Mouse (Mus musculus) midbrain, postnatal 0 days (tissue): ENCODE results near the gene Pdia3. TPM values are rescaled to one million over a fixed set of nuclear protein-coding genes. Genes with fewer than 3 reads are reported as not detected.

Experiments
- microRNA-seq: library from miRNA; unstranded; fragments of <30 nt; microRNA quantifications from one replicate; pipeline ENCODE4, GENCODE M21; 2016; ENCODE audit warnings: borderline number of aligned reads
- polyA plus RNA-seq: library from polyadenylated mRNA; unstranded; fragments of >200 nt; fragmentation: Nextera tagmentation; extraction: Ambion mirVana; gene quantifications from 2 replicates; pipeline ENCODE4 v1.2.1, GENCODE M21; 2015
- total RNA-seq: library from RNA; depleted of rRNA; stranded (reverse); fragments of >200 nt; gene quantifications from 2 replicates; pipeline ENCODE4 v1.2.3, GENCODE M21; 2014; rRNA removed

Gene Pdia3
- total and polyA plus RNA-seq, 2 experiments from 2014 or later = 61.9 to 301 TPM

Small RNA genes lying within 50 kb of the gene (microRNA-seq; reads per million reads assigned to microRNA genes)
- gene Gm22953 = not detected

Other genes with a start within 250 kb of the Pdia3 start
- gene Tubgcp4, start 243.1 kb upstream of the Pdia3 start, total RNA-seq = 35.8 and 38.2 TPM in 2 replicates
- gene Tubgcp4, start 243.1 kb upstream of the Pdia3 start, polyA plus RNA-seq = 21.2 and 23.0 TPM in 2 replicates
- gene Zscan29, start 242.7 kb upstream of the Pdia3 start, total RNA-seq = 6.5 and 7.2 TPM in 2 replicates
- gene Zscan29, start 242.7 kb upstream of the Pdia3 start, polyA plus RNA-seq = 4.5 and 4.8 TPM in 2 replicates
- 262 and 292 TPM in 2 replicates for gene Trp53bp1, start 142.4 kb upstream of the Pdia3 start, total RNA-seq
- 90.3 and 93.3 TPM in 2 replicates for gene Trp53bp1, start 142.4 kb upstream of the Pdia3 start, polyA plus RNA-seq
- 137 and 154 TPM in 2 replicates for gene Map1a, start 124.2 kb upstream of the Pdia3 start, total RNA-seq
- gene Map1a, start 124.2 kb upstream of the Pdia3 start, polyA plus RNA-seq = 48.1 and 49.4 TPM in 2 replicates
- 16.9 and 22.1 TPM in 2 replicates for gene Ppip5k1, start 58.4 kb upstream of the Pdia3 start, total RNA-seq
- gene Ppip5k1, start 58.4 kb upstream of the Pdia3 start, polyA plus RNA-seq = 18.5 and 20.0 TPM in 2 replicates
- gene Ckmt1, start 56.1 kb upstream of the Pdia3 start, total RNA-seq = 105 and 147 TPM in 2 replicates
- gene Ckmt1, start 56.1 kb upstream of the Pdia3 start, polyA plus RNA-seq = 120 and 144 TPM in 2 replicates
- not detected in 2 replicates for gene Strc, start 26.6 kb upstream of the Pdia3 start, total RNA-seq
- 0.02 TPM in 1 of 2 replicates, not detected in the other for gene Strc, start 26.6 kb upstream of the Pdia3 start, polyA plus RNA-seq
- gene Catsper2, start within 50 bp of the Pdia3 start, total RNA-seq = 2.7 and 3.8 TPM in 2 replicates
- gene Catsper2, start within 50 bp of the Pdia3 start, polyA plus RNA-seq = 2.6 and 3.0 TPM in 2 replicates
- 0.33 TPM in 1 of 2 replicates, not detected in the other for gene Ell3, start 30.5 kb downstream of the Pdia3 start, total RNA-seq
- gene Ell3, start 30.5 kb downstream of the Pdia3 start, polyA plus RNA-seq = 1.6 and 2.6 TPM in 2 replicates
- 235 and 284 TPM in 2 replicates for gene Serf2, start 35.4 kb downstream of the Pdia3 start, total RNA-seq
- 271 and 278 TPM in 2 replicates for gene Serf2, start 35.4 kb downstream of the Pdia3 start, polyA plus RNA-seq
- 12.3 and 17.6 TPM in 2 replicates for gene Hypk, start 39.5 kb downstream of the Pdia3 start, total RNA-seq
- 109 and 115 TPM in 2 replicates for gene Hypk, start 39.5 kb downstream of the Pdia3 start, polyA plus RNA-seq
- gene Serinc4, start 43.0 kb downstream of the Pdia3 start, total RNA-seq = 1.8 and 2.6 TPM in 2 replicates
- gene Serinc4, start 43.0 kb downstream of the Pdia3 start, polyA plus RNA-seq = 1.1 and 1.5 TPM in 2 replicates
- gene Mfap1b, start 60.3 kb downstream of the Pdia3 start, total RNA-seq = 22.6 and 30.4 TPM in 2 replicates
- gene Mfap1b, start 60.3 kb downstream of the Pdia3 start, polyA plus RNA-seq = 56.2 and 57.4 TPM in 2 replicates
- gene Mfap1a, start 92.9 kb downstream of the Pdia3 start, total RNA-seq = 13.9 and 14.2 TPM in 2 replicates
- 20.8 and 20.9 TPM in 2 replicates for gene Mfap1a, start 92.9 kb downstream of the Pdia3 start, polyA plus RNA-seq
- 4.8 TPM in 2 replicates for gene Wdr76, start 92.9 kb downstream of the Pdia3 start, total RNA-seq
- gene Wdr76, start 92.9 kb downstream of the Pdia3 start, polyA plus RNA-seq = 1.8 and 2.1 TPM in 2 replicates